Mouse (Mus musculus): ENCODE data around the gene Dek.

The Dek gene

DNA sequence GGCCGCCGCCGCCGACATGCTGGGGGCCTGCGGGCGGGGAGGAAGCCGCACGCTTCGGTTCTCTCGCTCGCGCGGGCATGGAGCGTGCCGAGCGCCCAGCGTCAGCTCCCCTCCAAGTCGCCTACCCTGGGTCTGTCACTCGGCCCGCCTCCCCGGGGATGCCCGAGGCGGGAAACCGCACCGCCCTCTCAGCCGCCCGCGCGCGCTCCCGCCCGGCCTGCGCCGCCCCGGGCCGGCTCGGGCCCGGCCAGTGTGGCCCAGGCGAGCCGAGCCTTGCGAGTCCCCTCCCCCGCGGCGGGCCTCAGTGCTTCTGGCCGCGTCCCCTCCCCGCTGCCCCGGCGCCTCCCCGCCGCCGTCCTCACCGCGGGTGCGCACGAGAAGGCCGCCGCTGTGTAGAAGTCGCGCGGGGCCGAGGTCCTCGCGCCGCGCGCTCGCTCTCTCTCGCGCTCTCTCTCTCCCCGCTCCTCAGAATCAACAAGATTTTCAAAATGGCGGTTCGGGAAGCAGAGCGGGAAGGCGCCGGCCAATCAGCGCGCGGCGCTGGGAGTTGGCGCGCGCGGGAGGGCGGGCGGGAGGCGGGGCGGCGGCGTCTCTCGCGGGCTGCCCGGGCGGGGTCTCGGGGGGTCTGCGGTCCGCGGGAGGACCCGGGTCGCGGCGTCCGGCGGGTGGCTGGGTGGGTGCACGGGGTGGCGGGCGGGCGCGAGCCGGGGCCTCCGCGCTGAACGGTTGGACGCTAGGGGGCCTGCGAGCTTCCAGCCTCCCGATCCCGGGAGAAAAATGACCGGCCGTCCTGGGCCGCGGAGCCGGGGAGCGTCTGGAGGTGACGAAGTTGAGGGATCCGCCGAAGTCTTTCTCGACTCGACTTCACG, at the start of gene Dek:
Gene Dek (minus strand): TSS at position 491 of the 869 bp plus-strand sequence.
- DNase-seq (ENCODE audit: low spot score in 2 of 2): peak; percentile 81 to 85

DNA sequence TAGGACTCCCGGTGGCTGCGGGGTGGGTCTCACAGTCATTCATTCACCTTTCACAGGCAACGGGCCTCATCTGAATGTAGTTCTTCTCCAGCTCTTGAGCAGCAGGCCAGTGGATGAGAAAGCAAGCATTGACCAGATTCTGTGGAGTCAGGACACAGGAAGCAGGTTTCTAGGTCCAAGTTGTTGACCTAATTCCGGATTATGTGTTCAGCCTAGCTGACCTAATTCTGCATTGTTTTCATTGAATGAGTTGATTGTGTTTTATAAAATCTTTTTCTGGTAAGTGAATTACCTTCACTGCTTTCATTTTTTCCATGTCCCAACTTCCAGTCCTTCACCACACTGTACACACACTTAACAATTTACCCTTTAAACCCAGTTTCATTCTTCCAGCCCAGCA, 48.9 kb upstream of the Dek start:
- no peak for DNase-seq (ENCODE audit: low spot score in 2 of 2)

DNA sequence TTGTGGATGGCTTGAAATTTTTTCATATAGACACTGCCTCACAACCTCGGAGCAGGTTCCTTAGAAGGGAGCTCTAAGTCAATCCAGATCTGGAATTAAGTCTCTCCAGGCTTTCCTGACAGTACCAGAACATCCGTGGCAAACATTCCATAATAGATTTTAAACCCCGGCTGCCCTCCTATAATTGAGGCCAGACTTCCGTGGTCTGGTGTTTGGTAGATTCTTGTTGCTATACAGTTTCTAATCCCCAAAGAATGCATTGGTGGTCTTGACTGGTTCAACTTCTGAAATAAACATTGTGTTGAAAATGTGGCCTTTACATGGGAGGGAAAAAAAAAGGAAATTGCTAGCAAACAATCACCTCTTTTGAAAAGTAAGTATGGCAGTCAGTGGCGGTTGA, 47.2 kb upstream of the Dek start:
- DNase-seq (ENCODE audit: low spot score in 2 of 2): no peak

DNA sequence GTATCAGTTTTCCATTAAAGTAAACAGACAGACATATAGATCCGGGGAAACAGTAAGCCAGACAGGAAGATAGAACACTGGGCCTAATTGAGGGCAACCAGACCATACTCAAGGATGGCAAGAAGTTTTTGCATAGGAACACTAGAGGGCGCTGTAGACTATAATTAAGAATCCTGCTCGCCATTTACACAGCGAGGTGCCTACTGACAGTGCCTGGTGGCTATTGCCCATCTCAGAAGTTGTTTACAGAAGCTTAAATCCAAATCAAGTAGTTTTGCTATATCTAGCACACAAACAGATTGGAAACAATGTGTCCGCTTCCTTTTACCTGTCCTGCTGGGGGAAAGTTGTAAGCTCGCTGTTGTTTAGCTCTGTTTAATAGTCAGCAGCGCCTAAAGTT, 46.4 kb upstream of the Dek start:
- peak in 1 of 2 experiments; percentile 6 for DNase-seq (ENCODE audit: low spot score in 2 of 2)

DNA sequence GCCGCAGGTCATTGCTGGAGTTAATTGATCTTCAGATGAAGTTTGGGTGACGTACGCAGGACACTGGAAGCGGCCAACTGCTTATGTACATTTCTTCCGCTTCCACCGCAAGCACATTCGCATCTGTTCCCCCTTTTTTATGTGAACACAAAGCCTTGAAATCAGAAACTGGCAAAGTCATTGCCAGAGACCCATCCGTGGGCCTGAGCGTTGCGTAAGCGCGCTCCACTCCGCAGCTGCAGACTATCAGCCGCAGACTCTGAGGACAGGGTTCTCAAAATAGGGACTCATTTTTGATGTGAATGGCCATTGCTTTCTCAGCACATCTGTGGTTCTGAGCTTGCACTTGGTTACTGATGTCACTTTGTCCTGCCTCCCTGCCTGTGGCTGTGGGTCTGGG, 45.1 kb upstream of the Dek start:
- DNase-seq (ENCODE audit: low spot score in 2 of 2): no peak

DNA sequence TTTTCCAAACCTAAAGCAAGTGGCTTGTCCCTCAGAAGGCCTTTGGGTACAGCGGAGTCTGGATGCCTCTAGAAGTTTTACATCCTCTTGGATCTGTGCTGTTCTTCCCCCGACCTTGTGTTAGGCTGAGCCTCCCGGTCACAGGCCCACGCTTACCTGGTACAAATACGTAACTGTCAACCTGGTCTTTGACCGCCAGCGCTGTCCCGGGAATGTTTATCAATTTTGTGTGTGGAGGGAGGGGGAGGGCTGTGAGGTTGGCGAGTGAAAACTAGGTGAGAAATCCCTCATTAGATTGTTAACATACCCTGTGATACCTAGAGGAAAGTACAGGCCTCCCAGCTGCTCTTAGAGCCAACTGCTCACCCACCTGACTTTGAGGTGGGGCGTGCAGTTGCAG, 44.0 kb upstream of the Dek start:
- DNase-seq (ENCODE audit: low spot score in 2 of 2): no peak

DNA sequence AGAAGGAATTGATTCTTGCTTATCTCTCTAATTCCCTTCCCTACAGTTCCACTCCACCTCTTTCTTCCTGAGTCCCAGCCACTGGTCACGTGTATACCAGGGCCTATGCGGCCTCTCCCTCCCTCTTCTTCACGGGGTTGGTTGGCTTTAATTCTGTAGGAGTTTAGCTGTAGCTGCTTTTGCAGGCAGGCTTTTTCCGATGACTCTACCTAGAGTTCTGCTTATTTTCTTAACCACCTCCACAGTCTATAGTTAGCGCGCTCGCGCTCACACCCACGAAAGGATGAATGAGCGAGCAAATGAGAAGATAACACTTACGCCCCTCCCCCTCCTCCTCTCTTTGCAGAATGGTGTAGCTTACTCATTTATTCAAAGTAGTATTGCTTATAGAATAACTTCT, 42.6 kb upstream of the Dek start:
- DNase-seq (ENCODE audit: low spot score in 2 of 2): no peak

DNA sequence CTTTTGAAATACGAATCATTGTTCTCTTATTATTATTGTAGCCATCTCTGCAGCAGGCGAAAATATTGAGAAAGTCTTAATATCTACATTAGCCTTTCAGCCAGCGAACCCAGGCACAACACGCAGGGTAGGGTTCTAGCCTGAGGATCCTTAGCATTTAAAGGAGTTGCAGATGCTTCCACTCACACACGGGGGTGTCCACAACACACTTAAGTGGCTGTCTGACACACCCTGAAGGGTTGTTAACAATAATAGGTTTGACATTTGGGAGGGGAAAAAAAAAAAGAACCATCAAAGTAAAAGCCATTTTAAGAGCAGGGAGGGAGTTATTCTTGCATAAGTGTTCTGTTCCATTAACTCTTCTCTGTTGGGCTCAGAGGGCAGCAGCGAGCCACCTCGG, 40.4 kb upstream of the Dek start:
- DNase-seq (ENCODE audit: low spot score in 2 of 2): no peak

DNA sequence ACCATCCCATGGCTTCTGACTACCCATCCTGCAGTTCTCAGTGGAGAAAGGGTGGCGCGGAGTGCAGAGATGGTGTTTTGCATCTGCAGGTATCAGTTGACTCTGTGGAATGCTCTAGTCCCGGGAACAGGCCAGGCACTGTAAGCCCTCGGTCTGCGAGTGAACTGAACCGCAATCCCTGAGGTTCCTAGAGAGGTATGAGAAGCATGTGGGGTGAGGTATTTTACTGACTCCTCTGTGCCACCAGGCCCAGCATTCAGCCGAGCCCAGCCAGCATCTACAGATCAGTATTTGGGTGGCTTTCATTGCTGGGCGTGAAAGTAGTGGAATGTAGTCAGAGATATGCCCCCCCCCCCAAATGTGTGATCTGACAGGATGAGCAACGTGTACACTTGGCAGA, 39.9 kb upstream of the Dek start:
- no peak for DNase-seq (ENCODE audit: low spot score in 2 of 2)

DNA sequence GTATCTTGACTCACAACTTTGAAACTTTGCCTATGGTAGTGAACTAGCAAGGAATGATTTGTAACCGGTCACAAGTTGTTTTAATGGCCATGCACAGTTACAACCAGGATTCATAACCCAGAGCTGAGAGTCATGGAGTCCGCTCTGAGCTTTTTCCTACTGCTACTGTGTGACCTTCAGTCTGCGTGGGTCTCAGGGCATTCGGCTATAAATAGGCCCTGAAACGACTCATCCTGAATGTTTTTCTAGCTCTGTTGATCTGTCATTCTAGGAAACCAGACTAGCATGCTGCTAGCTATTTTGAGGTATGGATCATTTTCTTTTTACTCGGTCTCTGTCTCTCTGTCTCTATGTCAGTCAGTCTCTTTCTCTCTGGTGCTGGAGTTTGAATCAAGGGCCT, 36.8 kb upstream of the Dek start:
- DNase-seq (ENCODE audit: low spot score in 2 of 2): no peak

DNA sequence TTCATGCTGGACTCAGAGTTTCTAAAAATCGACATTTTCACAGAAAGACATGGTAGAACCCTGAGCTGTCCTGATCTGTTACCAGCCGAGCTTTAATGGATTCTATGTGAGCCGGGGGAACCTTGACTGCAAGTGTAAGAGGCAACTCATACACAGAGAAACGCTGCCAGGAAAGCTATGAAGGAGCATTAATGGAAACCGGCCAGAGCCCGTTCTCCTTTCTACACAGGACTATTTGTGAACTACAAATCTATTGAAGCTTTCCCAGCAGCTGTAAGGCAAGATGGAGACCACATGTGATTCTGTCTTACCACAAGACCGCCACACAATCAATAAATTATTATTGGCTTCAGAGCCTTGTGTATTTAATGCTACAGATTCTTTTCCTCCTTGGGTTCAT, 29.7 kb upstream of the Dek start:
- DNase-seq (ENCODE audit: low spot score in 2 of 2): no peak

DNA sequence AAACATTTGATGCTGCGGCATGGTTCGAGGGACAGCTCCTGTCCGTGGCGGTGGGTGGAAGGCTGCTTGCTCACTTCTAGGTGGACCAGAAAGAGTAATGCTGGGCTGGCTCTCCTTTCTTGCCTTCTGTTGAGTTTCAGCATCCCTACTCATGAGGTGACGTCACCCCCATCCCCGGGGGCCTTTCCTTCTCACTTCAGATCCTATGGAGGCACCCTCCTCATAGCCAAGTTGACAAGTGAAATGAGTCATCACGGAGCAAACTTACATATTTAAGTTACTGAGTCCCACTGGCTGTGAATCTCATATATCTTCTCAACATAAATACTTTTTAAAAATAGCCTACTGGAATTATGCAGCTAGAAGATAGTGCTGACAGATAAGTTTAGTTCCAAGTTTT, 28.8 kb upstream of the Dek start:
- no peak for DNase-seq (ENCODE audit: low spot score in 2 of 2)

DNA sequence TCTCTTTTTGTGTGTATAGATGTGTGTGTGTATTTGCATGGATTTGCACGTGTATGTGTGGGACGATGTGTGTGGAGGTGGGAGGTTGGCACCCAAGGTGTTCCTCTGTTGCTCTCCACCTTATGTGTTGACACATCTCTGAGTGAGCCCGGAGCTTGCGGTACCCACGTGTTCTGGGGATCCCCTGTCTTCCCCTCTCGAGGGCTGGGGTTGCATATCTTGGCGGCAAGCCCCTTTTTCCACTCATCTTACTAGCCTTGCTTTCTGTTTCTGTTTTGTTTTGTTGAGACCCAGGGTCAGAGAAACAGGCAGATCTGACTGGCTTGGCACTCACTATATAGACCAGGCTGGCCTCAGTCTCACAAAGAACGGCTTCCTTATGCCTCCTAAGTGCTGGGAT, 27.1 kb upstream of the Dek start:
- DNase-seq (ENCODE audit: low spot score in 2 of 2): no peak

DNA sequence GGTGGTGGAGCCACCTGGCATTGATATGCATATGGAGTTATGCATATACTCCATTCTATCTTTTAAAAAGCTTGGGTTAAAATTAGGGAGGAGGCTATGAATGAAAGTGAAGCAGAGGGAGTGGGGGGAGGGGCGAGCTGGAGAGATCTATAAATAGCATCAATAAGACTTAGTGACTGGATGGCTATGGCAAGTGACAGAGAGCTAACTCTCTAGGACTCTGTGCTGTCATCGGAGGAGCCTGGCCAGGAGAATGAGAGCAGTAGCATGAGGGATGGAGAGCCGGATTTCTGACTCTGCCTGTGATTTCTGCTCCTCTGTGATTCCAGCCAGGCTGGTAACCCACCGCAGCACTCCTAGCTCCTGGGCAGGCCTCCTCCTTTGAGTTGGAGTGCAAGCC, 23.1 kb upstream of the Dek start:
- DNase-seq (ENCODE audit: low spot score in 2 of 2): no peak

DNA sequence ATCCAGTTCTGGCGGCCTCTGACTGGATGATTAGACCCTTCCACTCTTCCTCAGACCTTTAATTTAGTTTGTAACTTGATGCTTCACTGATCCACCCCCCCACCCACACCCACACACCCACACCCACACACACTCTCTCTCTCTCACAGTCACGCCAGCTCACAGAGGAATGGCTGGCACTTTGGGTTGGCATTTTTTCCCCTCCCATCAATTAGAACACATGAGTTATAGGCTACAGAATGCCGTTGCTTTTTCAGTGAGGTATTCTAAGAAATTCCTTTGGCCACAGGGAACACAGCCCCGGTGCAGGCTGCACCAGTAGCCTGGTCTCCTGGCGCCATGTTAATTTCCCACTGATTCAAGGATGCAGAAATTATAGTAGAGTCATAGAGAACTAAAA, 19.6 kb upstream of the Dek start:
- DNase-seq (ENCODE audit: low spot score in 2 of 2): no peak

DNA sequence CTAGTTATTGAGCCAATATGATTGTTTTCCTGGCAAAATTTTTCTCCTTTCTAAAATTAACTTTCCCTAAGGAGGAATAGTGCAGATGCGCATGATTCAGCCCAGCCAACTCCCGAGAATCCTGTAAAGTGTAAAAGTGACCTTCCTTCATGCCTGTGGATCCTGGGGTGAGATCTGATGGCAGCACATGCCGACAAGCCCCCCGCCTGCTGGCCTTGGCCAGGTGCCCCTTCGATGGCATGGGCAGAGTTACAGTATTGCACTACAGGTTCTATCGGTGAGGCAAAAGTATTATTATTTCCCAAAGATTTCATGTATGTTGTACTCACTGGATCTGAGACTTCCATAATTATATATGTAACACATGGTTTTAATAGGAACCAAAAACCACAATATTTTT, 19.0 kb upstream of the Dek start:
- no peak for DNase-seq (ENCODE audit: low spot score in 2 of 2)

DNA sequence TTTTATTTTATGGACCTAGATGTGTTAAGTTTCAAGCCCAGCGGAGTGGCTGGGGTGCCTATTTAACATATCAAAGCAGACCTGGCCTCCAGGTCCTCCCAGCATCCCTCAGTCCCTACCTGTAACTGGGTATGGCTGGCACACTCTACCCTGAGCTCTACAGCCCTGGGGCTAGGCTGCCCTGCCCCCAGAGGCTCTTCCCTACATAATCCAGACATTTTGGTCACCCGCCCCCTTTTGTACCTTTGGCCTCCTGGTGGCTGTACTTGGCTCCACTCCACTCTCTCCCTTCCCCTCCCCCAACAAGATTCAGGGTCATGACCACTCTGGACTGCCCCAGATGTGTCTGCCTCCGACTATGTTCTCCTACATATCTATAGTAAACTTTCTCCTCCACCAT, 18.4 kb upstream of the Dek start:
- DNase-seq (ENCODE audit: low spot score in 2 of 2): no peak

DNA sequence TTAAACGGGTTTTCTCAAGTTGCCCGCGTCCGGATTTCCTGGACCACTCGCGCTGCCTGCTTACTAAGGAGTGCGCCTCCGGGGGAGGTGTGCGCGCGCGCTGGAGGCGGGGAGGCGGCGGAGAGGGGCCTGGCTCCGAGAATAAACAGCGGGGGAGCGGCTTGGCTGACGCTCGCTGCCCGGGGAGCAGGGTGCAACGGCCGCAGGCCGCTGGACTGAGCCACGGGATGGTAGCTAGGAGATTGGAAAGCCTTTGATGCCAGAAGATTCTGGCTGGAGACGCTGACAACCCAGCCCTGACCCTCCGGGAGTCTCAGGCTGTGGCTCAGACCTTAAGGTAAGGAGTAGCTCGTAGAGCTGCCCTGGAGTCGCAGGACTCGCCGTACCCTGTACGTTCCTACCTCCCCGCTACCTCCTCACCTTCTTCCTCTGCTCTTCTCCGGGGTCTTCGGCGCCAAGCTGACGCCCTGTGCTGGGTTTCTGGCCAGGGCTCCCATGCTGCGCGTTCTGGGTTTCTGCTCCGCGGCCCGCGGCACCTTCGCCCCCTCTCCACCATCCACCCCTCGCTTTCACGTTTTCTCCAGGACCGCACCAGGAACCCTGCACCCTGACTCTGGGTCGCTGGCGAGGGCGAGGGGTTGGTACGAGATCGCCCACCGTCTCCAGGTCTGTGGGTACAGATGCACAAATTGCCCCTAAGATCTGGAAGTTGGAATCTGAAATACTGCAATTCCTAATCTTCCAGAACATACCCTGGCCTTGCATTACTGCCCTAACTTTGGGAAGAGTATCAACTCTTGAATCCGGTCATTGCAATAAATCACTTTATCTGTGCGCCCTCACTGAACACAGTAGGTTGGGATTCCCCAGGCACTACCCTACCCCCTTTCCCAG, 16.8 kb upstream of the Dek start, which contains the start of gene Rnf144b:
Gene Rnf144b (plus strand): TSS at position 120 of the 894 bp plus-strand sequence.
- DNase-seq (ENCODE audit: low spot score in 2 of 2): peak in 1 of 2 experiments; percentile 17

DNA sequence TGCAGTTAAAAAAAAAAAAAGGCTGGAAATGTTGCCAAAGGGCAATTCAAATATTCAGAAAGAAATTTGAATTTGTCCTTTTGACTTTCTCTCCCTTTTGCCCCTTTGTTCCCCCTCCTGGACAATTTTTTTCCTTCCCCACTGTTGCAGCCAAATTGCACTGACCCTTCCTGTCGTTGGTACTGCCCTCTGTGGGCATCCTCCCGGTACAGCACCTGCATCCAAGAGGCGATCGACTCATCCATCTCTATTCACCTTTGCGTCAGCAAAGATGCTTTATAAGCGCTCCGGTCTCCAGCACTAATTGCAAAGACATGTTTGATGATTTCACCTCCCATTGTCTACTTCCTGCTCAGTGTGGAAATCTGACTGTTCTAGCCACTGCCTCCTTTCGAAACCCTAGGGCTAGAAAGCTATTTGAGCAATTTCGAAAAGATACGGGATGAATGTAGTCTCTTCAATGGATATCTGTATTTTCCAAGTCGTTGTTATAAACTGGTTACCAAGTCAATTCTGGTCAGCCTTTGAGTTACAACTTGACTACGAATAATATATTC, 15.4 kb upstream of the Dek start:
- DNase-seq (ENCODE audit: low spot score in 2 of 2): no peak

DNA sequence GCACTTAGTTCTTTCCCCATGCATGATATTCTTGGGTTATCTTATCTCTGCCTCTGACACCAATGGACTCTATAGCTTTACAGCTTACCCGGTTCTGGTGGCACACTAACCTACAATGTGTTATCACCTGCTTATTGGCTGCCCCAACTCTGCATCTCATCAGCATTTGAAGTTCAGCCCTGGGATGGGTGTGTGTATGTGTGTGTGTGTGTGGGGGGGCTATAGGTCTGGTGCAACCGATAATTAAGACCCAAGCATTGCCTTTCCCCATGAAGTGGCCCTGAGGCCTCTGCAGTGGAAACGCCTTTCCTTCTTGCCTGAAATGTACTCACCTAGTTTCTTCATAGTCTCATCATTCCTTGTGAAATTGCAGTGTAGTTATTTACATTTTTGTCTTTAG, 10.0 kb upstream of the Dek start:
- no peak for DNase-seq (ENCODE audit: low spot score in 2 of 2)

DNA sequence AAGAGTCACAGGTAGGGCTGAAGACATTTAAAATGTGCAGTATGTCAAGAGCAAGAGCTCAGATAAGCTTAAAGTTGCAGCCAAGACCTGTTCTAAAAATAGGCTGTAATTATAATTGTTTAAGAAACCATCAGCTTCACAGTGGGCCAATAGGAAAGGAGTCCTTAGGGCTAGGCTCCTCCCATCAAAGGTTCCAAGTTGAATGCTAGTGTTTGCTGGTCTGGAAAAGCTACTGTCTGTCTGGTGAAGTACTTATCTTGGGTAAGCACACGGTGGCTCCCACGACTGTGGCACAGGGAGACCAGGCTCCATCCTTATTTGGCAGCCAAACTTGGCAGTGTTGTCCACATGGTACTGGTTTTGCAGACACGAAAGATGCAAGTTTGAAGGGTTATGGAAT, 6.9 kb upstream of the Dek start:
- DNase-seq (ENCODE audit: low spot score in 2 of 2): no peak

DNA sequence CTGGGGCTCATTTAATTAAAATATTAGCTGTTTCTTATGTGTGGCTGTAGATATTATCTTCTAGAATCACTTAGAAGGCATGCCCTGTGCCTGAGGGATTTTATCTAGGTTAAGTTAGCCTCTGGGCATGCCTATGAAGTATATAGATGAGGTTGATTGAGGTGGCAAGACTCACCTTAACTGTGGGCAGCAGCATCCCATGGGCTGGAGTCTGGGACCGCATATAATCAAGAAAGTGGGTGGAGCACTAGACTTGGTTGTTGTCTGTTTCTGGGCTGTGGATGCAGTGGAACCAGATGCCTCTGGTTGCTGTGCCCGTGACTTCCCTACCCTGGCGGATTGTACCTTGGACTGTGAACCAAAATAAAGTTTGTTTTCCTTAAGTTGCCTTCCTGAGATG, 6.1 kb upstream of the Dek start:
- no peak for DNase-seq (ENCODE audit: low spot score in 2 of 2)

DNA sequence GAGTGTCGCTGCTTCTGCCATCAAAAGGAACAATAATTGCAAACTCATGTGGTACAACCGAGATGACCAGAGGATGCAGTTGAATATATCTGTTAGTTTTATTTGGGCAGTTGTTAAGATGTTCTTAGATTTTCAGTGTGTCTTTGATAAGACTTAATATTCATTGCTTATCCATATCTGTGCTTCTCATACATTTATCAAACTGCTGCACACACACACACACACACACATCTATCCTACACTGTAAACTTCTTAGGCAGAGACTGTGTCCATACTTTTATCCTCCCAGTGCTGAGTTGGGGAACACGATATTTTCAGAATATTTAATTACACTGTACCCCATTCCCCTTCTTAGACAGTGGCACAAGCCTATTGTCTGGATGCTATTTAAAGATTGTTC, 5.2 kb upstream of the Dek start:
- DNase-seq (ENCODE audit: low spot score in 2 of 2): no peak
